Mouse (Mus musculus): Measurements from ENCODE around the gene Insl3. TPM values are rescaled to one million over a fixed set of nuclear protein-coding genes. Genes with fewer than 3 reads are reported as not detected.

Insl3 gene
- 52.4 and 70.9 TPM in 2 replicates for polyA plus RNA-seq (2012; rRNA removed)

- Histone ChIP-seq H3K27me3 (ENCODE audit: control insufficient read depth, insufficient read depth, low read length) (peaks cover 9% of the 10 kb centered on the region), H3K4me1 (ENCODE audit: control insufficient read depth, insufficient read depth, insufficient read length) (peaks cover 16% of the 10 kb centered on the region), H3K4me3 (ENCODE audit: extremely low read depth, insufficient read depth, insufficient read length) (no peak within 1 kb of the TSS), H3K36me3 (ENCODE audit: control insufficient read depth, insufficient read depth, low read length) (peaks cover 18% of the 10 kb centered on the region), H3K27ac (ENCODE audit: insufficient read depth, low read length) (no peak within 1 kb of the TSS)
- no peak for DNase-seq (ENCODE audit: low read depth in 1 of 2, low spot score in 2 of 2)
- TF ChIP-seq POLR2A (IDR thresholded peaks at IDR 0.05; ENCODE audit: low read depth, low read length) (no peak), CTCF (IDR thresholded peaks at IDR 0.05; ENCODE audit: extremely low read depth, insufficient read depth, insufficient read length, insufficient replicate concordance) (no peak)
- 71% methylated on average over 33 of the region's 33 CpGs for WGBS
Observed at GRCm38 (mm10) chr8:71689028-71689427, at the start of gene Insl3. Gene Insl3 (plus strand): TSS chr8:71689214.

GRCm38 (mm10) chr8:71639318-71639717 lies 49.7 kb upstream of the Insl3 start:
- H3K4me3 ChIP-seq (ENCODE audit: extremely low read depth, insufficient read depth, insufficient read length), result no peak overlapping the region
- TF ChIP-seq CTCF (IDR thresholded peaks at IDR 0.05; ENCODE audit: extremely low read depth, insufficient read depth, insufficient read length, insufficient replicate concordance), result no peak
- no peak for TF ChIP-seq POLR2A (IDR thresholded peaks at IDR 0.05; ENCODE audit: low read depth, low read length)
- DNase-seq (ENCODE audit: low read depth in 1 of 2, low spot score in 2 of 2), result no peak
- no peaks in the 10 kb centered on the region for H3K27me3 ChIP-seq (ENCODE audit: control insufficient read depth, insufficient read depth, low read length)
- H3K4me1 ChIP-seq (ENCODE audit: control insufficient read depth, insufficient read depth, insufficient read length), result peaks cover 4% of the 10 kb centered on the region; the same call in 1 of the 2 replicates
- H3K27ac ChIP-seq (ENCODE audit: insufficient read depth, low read length), result no peak overlapping the region
- 91% methylated on average over 4 of the region's 4 CpGs for WGBS
- H3K36me3 ChIP-seq (ENCODE audit: control insufficient read depth, insufficient read depth, low read length), result no peaks in the 10 kb centered on the region

GRCm38 (mm10) chr8:71645510-71645909 lies 43.5 kb upstream of the Insl3 start:
- H3K27me3 ChIP-seq (ENCODE audit: control insufficient read depth, insufficient read depth, low read length), result no peaks in the 10 kb centered on the region
- no peaks in the 10 kb centered on the region for H3K4me1 ChIP-seq (ENCODE audit: control insufficient read depth, insufficient read depth, insufficient read length)
- no peaks in the 10 kb centered on the region for H3K36me3 ChIP-seq (ENCODE audit: control insufficient read depth, insufficient read depth, low read length)
- H3K4me3 ChIP-seq (ENCODE audit: extremely low read depth, insufficient read depth, insufficient read length), result no peak overlapping the region
- no peak overlapping the region for H3K27ac ChIP-seq (ENCODE audit: insufficient read depth, low read length)
- no peak for DNase-seq (ENCODE audit: low read depth in 1 of 2, low spot score in 2 of 2)
- TF ChIP-seq POLR2A (IDR thresholded peaks at IDR 0.05; ENCODE audit: low read depth, low read length) (no peak), CTCF (IDR thresholded peaks at IDR 0.05; ENCODE audit: extremely low read depth, insufficient read depth, insufficient read length, insufficient replicate concordance) (no peak)
- WGBS, result 83% methylated on average over 9 of the region's 9 CpGs

GRCm38 (mm10) chr8:71654600-71654999 lies 34.4 kb upstream of the Insl3 start:
- Histone ChIP-seq H3K4me3 (ENCODE audit: extremely low read depth, insufficient read depth, insufficient read length) (no peak overlapping the region), H3K27me3 (ENCODE audit: control insufficient read depth, insufficient read depth, low read length) (no peaks in the 10 kb centered on the region), H3K36me3 (ENCODE audit: control insufficient read depth, insufficient read depth, low read length) (no peaks in the 10 kb centered on the region), H3K27ac (ENCODE audit: insufficient read depth, low read length) (no peak overlapping the region), H3K4me1 (ENCODE audit: control insufficient read depth, insufficient read depth, insufficient read length) (peaks cover 2% of the 10 kb centered on the region; the same call in 1 of the 2 replicates)
- TF ChIP-seq POLR2A (IDR thresholded peaks at IDR 0.05; ENCODE audit: low read depth, low read length) (no peak), CTCF (IDR thresholded peaks at IDR 0.05; ENCODE audit: extremely low read depth, insufficient read depth, insufficient read length, insufficient replicate concordance) (no peak)
- 6% methylated on average over 24 of the region's 24 CpGs for WGBS
- DNase-seq (ENCODE audit: low read depth in 1 of 2, low spot score in 2 of 2), result no peak

GRCm38 (mm10) chr8:71657816-71658215 lies 31.2 kb upstream of the Insl3 start:
- peaks cover 4% of the 10 kb centered on the region; the same call in 1 of the 2 replicates for H3K4me1 ChIP-seq (ENCODE audit: control insufficient read depth, insufficient read depth, insufficient read length)
- no peak overlapping the region for H3K27ac ChIP-seq (ENCODE audit: insufficient read depth, low read length)
- no peak for TF ChIP-seq POLR2A (IDR thresholded peaks at IDR 0.05; ENCODE audit: low read depth, low read length)
- TF ChIP-seq CTCF (IDR thresholded peaks at IDR 0.05; ENCODE audit: extremely low read depth, insufficient read depth, insufficient read length, insufficient replicate concordance), result no peak
- no peaks in the 10 kb centered on the region for H3K27me3 ChIP-seq (ENCODE audit: control insufficient read depth, insufficient read depth, low read length)
- 19% methylated on average over 9 of the region's 9 CpGs for WGBS
- H3K36me3 ChIP-seq (ENCODE audit: control insufficient read depth, insufficient read depth, low read length), result no peaks in the 10 kb centered on the region
- DNase-seq (ENCODE audit: low read depth in 1 of 2, low spot score in 2 of 2), result no peak
- no peak overlapping the region for H3K4me3 ChIP-seq (ENCODE audit: extremely low read depth, insufficient read depth, insufficient read length)

GRCm38 (mm10) chr8:71658515-71659049 lies 30.4 kb upstream of the Insl3 start:
- Histone ChIP-seq H3K27me3 (ENCODE audit: control insufficient read depth, insufficient read depth, low read length) (no peaks in the 10 kb centered on the region), H3K4me1 (ENCODE audit: control insufficient read depth, insufficient read depth, insufficient read length) (peaks cover 4% of the 10 kb centered on the region; the same call in 1 of the 2 replicates), H3K36me3 (ENCODE audit: control insufficient read depth, insufficient read depth, low read length) (no peaks in the 10 kb centered on the region), H3K4me3 (ENCODE audit: extremely low read depth, insufficient read depth, insufficient read length) (no peak overlapping the region), H3K27ac (ENCODE audit: insufficient read depth, low read length) (no peak overlapping the region)
- 31% methylated on average over 17 of the region's 17 CpGs for WGBS
- no peak for TF ChIP-seq POLR2A (IDR thresholded peaks at IDR 0.05; ENCODE audit: low read depth, low read length)
- no peak for TF ChIP-seq CTCF (IDR thresholded peaks at IDR 0.05; ENCODE audit: extremely low read depth, insufficient read depth, insufficient read length, insufficient replicate concordance)
- DNase-seq (ENCODE audit: low read depth in 1 of 2, low spot score in 2 of 2), result no peak

- H3K36me3 ChIP-seq (ENCODE audit: control insufficient read depth, insufficient read depth, low read length), result no peaks in the 10 kb centered on the region
- H3K27me3 ChIP-seq (ENCODE audit: control insufficient read depth, insufficient read depth, low read length), result no peaks in the 10 kb centered on the region
- H3K27ac ChIP-seq (ENCODE audit: insufficient read depth, low read length), result no peak overlapping the region
- WGBS, result 64% methylated on average over 1 of the region's 1 CpGs
- H3K4me1 ChIP-seq (ENCODE audit: control insufficient read depth, insufficient read depth, insufficient read length), result peaks cover 2% of the 10 kb centered on the region; the same call in 1 of the 2 replicates
- TF ChIP-seq POLR2A (IDR thresholded peaks at IDR 0.05; ENCODE audit: low read depth, low read length), result no peak
- no peak for TF ChIP-seq CTCF (IDR thresholded peaks at IDR 0.05; ENCODE audit: extremely low read depth, insufficient read depth, insufficient read length, insufficient replicate concordance)
- H3K4me3 ChIP-seq (ENCODE audit: extremely low read depth, insufficient read depth, insufficient read length), result no peak overlapping the region
- no peak for DNase-seq (ENCODE audit: low read depth in 1 of 2, low spot score in 2 of 2)
Observed at GRCm38 (mm10) chr8:71659751-71660150, 29.3 kb upstream of the Insl3 start.
